Mouse (Mus musculus) layer of hippocampus, postnatal 36 days (tissue): Measurements from ENCODE around the gene Gm28038. TPM values are rescaled to one million over a fixed set of nuclear protein-coding genes. Genes with fewer than 3 reads are reported as not detected.
A peak's percentile ranks its signal among the peaks of the same experiment; 100 is the strongest.

Experiments used
- DNase-seq, 2 experiments: peaks; one replicate each; pipeline ENCODE4 v3.0.0; 2022
- total RNA-seq, 2 experiments: library from RNA; stranded (reverse); gene quantifications; 2 replicates each; pipeline ENCODE4 v1.2.3; 2021

Gene Gm28038
- total RNA-seq, 2 experiments from 2014 or later: not detected

DNA sequence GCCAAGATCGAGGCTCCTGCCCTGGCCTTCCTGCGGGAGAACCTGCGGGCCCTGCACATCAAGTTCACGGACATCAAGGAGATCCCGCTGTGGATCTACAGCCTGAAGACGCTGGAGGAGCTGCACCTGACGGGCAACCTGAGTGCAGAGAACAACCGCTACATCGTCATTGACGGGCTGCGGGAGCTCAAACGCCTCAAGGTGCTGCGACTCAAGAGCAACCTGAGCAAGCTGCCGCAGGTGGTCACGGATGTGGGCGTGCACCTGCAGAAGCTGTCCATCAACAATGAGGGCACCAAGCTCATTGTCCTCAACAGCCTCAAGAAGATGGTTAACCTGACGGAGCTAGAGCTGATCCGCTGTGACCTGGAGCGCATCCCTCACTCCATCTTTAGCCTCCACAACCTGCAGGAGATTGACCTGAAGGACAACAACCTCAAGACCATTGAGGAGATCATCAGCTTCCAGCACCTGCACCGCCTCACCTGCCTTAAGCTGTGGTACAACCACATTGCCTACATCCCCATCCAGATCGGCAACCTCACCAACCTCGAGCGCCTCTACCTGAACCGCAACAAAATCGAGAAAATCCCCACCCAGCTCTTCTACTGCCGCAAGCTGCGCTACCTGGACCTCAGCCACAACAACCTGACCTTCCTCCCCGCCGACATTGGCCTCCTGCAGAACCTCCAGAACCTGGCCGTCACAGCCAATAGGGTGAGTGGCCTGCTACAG lies 24.1 kb upstream of the Gm28038 start:
- no peak for DNase-seq

DNA sequence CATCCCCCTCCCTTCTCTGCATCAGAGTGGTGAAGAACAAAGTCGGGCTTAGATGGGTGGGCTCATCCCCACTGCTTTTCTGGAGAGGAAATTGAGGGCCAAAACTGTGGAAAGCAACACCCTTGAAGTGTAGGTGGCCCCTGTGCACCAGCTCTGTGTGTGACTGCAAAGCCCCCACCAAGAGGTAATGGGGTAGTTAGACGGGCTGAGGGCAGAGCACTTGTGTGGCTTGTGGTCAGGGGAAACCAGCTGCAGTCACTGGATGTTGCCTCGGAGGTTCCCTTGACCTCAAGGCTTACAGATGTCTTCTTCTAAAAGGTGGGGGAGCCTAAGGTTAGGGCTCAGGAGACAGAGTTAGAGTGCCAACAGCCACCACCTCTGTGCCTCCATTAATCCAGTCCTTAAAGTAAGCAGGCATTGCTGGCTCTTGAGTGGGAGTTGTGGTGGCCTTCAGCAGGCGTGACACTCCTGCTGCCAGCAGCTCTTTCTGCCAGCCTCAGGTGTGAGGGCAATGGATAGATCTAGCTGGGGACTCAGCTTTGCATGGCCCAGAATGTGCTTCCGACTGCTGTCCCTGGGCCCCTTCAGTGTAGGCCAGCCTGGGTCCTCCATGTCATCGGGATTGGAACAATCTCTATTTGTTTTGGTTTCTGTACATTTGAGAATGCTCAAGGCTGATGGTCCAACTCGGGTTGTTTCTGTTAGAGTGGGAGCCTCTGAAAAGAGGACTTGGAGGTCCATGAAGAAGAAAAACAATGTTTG lies 23.0 kb upstream of the Gm28038 start:
- DNase-seq: no peak

DNA sequence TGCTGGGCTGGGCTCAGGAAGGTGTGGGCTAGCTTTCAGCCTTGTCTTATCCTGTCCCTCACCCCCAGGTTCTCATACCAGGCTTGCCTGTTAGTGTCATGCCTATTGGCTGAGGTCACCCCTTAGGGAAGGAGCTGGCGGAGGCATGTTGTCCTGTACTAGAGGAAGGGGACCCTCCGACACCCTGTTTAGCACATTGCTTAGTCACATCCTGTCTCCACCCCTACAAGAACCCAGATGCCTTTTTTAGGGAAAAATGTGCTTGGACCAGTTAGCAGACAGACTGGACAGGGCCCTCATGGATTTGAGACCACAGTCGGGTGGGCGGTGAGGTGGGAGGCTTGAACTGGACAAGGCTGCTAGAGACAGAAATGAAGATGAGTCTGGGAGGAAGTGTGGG lies 22.2 kb upstream of the Gm28038 start:
- DNase-seq: no peak

DNA sequence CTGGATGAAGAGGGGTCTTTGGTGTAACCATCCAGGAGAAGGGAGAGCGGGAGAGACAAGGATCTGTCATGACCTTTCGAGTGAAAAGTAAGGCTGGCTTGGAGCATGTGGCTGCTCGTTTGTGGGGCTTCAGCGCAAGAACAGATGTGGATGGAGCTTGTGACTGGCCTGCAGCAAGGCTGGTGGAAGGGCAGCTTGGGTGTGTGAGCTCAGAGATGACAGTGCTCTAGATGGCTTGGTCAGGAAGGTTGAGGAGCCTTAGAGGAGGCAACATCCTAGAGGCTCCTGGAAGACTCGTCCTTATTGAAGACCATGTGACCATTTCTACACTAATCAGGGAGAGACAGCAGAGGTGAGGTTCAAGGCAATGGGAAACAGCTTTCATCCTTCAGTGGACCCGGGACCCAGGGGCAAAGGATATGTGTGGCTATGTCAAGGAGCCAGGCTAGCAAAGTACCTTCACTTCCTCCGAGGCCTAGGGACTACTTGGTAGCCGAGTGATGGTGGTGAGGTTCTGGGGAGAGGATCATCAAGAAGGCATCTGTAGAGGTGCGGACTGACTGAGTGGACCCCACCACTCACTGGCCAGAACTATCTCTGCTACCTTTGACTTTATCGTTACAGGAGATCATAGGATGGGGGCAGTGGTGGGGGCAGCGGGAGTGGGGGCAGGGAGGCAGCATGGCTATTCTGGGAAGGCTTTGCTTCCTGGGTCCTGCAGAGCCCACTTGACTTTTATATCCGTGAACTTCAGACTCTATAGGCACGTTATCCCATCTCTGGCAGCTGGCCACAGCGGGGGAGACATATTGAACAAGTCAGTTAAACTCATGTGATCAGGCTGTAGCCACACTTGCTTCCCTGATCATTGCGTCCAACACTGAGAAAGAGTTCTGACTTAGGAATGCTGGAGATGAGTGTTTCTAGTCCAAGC lies 21.4 kb upstream of the Gm28038 start:
- no peak for DNase-seq

DNA sequence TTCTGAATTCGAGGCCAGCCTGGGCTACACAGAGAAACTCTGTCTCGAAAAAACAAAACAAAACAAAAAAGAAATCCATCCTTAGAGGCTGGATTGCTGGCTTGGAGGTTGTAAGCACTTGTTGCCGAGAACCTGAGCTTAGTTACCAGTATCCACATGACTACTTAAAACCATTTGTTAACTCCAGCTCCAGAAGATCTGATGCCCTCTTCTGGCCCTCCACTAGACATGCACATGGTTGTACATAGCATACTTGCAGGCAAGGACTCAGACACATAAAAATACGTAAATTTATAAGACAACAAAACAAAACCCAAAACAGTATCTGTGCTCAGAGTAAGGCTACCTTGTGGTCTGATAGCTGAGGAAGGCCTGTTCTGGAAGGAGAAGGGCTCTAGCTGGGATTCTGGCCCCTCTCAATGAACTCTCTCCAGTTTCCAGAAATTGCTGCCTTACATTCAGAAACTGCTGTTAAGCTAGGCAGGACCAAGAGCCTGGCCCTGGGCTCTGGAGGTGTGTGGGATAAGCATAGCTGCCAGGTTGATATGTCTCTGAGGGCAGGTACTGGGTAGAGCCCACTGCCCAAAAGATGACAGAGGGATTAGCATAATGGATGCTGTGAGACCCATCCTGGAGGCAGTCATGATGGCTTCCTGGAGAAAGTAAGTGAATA lies 19.6 kb upstream of the Gm28038 start:
- DNase-seq: no peak

DNA sequence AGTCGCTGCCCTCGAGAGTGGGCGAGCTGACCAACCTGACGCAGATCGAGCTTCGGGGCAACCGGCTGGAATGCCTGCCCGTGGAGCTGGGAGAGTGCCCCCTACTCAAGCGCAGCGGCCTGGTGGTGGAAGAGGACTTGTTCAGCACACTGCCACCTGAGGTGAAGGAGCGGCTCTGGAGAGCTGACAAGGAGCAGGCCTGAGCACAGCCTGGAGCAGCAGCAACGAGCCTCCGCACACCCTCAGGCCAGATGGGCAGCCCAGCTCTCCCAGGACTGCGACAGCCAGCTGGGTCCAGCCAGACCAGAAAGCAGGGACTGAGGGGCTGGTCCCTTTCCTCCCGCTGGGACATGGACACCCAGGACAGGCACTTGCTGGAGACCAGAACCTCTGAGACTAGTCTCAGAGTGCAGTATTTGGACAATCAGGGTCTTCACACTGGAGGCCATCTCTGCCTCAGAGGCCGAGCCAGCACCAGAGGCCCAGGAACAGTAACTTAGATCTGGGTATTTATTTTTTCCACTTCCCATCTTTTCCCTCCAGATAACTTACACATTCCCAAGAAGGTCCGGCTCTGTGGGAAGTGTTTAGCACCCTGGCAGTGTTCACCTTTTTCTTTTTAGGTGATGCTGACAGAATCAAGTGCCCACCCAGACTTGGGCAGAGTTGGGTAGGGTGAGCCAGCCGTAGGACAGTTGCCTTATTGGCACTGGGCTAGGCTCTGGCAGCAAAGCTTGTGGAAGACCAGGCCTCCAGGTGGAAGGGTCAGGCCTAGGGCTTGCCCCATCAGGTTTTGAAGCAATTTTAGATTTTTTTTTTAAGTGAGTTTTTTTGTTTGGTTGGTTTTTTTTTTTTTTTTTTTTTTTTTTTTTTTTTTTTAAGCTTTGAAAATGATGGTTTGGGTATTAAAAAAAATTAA lies 18.7 kb upstream of the Gm28038 start:
- no peak for DNase-seq

DNA sequence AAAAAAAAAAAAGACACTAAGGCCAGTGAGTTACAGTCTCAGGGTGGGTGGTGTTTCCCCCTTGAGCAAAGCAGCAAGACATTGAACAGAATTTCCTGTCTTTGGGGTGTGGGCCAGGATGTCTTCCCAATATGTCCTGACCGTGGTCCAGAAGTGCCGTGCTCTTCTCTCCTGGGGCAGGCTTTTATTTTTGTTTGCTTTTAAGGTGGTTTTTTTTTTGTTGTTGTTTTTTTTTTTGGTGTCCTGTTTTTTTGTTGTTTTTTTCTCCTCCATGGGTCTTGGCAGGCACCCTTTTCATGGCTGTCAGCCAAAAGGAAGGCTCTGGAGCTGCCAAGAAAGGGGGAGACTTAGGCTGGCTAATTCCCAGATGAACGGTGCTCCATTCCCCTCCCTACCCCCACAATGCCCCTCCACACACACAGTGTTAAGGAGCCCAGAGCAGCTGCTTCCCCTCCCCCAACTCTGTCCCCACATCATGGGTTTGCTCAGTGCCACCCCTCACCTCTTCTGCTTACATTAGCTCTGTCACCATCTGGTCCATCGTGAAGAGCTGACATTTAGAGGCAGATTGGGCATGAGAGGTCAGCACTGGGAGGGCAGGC lies 17.9 kb upstream of the Gm28038 start:
- peak; percentile 64 to 68 for DNase-seq

DNA sequence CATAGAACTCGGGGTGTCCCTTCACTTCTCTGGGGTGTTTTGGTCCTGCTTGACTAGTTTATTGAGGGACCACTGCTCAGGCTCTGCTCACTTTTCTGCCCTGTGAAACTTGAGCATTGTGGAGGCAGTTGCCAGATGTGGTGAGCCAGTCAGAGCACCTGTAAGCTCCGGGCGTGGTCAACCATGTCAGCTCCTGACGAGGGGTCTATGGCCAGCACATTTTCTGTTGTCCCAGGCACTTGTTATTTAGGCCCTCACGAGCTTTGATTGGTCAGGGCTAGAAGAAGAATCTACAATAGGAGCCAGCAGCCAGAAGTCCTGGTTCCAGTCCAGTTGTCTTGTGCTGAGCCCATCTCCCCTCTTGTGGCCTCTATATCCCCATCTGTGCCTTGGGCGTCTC lies 17.0 kb upstream of the Gm28038 start:
- no peak for DNase-seq

DNA sequence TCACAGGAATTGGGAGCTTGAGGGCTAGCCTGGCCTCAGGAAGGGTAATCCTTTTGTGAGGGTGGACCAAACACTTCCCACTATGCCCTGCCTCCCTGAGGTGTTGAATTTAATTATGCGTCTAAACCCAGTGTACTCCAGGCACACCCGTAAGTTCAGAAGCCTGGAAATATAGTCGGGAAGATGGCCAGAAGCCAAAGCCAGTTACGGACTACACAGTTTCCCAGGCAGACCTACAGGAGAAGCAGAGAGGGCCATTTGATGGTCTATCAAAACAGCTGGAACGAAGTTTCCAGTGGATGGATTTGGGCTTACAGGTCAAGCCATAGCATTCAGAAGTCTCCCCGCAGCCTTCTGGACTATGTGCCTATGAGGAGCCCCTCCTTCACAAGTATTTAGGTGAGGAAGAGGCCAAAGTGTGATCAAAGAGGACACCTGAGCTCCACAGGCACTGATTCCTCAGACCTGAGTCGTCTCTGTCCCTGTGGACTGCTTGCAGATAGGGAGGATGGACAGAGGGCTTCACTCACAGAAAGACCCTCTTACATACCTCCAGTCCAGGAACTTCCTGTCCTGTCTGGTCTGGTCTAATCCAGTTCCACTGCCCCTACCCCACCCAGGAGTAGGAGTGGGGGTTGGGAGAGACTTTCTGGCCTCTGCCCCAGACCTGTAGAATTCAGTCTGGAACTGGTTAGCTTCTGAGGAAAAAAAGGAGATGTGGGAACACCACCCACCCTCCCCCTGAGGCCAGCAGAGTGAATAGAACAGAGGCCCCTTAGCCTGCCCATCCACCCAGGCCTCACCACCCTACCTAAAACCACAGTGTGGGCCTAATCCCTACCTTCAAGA lies 15.9 kb upstream of the Gm28038 start:
- DNase-seq: no peak

DNA sequence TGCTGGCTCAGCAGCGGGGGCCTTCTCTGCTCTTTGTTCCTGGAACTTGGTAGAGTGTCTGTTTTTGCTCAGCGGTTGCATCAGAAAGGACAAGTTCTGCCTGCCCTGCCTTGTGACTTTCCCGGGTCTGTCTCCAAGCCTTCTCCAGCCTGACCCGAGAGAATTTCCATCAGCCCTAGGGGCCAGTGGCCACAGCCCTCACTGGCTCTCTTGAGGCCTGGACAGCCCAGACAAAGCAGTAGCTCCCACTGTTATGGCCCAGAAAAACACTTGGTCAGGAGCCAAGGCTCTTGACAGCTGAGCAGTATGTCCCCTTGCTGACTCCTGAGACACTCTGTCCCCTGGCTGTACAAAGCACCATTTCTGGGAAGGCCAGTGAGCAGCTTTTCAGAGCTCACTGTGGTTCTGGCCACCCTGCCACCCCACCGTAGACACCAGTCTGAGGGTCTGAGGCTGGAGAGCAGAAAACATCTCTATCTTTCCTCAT lies 15.0 kb upstream of the Gm28038 start, which contains the start of gene Phyhd1:
TSS of gene Phyhd1 (plus strand) at position 437 of the 487 bp plus-strand sequence.
- DNase-seq: peak; percentile 76

DNA sequence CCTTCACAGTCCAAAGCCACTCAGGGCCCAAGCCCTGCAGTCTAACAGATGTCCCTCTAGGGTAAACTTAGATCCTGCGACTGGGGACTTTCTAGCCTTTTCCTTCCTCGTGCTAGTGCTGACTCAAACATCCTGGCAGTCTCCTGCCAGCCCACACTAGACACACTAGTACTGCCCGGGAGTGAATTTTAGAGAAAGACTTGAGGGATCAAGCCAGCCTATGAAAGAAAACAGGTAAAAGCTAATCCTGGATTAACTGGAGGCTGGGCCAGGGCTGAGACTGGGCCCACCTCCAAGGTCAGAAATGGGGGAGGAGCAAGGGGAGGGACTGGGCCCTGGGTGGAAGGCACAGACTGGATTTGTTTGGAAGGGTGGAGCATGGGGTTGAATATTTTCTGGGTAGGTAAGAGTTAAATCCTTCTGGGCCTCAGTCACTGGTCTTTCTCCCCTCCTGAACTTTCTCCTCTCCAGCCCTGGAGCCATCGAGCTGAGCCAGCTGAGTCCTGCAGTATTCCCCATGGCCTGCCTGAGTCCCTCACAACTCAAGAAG lies 14.4 kb upstream of the Gm28038 start:
- DNase-seq: peak; percentile 45 to 52

DNA sequence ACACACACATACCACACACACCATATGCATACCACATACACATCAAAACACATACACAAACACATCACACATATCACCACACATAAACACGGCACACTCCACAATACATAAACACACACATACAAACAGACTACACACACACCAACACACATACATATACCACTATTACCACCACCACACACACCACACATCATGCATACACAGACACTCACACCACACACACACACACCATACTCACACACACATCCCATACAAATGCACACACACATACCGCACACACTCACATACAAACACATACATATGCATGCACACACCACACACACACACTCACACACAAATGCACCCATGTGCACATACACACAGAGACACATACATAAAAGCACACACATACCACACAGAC lies 13.4 kb upstream of the Gm28038 start:
- DNase-seq: no peak

DNA sequence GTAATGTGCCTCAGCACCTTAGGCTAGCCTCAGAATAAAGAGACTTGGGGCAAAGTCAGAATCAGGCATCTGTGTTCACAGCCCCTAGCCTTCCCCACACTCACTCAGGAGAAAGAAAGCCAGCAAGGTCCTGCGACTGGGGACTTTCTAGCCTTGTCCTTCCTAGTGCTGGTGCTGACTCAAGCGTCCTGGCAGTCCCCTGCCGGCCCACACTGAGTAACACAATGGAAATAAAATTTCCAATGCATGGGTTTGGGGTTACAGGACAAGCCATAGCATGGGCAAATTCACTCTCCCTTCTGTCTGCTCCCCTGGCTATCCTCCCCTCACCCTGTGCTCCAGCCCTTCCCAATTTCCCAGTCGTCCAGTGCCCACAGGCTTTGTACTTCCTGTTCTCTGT lies 12.5 kb upstream of the Gm28038 start:
- DNase-seq: no peak

DNA sequence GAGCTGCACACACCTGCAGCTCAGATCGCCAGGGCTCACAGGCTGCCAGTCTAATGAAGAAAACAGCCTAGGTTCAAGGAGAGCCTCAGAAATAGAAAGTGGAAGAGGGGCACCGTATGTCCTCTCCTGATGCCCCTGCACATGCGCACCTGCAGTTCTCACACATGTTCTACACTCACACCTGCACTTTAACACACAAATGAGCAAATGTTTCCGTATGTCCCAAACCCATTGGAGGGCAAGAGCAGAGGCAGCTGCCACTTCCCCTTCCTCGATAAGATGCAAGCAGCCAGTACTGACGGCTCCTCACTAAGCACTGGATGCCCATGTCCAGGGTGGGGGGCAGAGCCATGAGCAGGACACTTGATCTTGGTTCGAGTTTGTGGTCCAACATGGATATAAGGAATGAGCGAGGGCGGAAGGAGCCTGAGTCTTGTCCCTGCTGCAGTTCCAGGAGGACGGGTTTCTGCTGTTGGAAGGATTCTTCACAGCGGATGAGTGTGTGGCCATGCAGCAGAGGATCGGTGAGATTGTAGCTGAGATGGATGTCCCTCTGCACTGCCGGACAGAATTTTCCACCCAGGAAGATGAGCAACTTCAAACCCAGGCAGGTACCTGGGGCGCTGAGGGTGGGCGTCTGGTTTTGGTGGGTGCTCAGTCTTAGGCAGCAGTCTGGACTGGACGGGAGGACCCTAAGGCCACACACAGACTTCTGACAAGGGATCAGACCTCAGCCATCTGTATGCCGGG lies 11.4 kb upstream of the Gm28038 start:
- DNase-seq: no peak

DNA sequence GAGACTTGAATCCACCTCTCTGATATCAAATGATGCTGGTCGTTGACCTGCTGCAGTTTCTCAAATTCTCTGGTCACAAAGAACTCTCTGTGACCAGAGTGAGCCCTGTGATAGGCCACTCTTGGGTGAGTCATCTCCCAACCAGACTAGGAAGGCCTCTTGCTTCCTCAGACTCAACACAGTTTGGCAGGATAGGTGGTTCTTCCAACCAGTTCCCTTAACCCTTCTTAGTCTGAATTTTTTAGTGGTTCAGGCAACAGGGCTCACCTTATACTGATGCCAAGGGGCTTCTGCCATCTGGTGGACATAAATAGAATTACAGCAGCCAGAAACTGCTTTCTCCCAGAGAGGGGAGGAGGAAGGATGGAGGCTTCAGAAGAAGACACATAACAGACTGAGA lies 10.7 kb upstream of the Gm28038 start:
- peak; percentile 59 to 71 for DNase-seq

DNA sequence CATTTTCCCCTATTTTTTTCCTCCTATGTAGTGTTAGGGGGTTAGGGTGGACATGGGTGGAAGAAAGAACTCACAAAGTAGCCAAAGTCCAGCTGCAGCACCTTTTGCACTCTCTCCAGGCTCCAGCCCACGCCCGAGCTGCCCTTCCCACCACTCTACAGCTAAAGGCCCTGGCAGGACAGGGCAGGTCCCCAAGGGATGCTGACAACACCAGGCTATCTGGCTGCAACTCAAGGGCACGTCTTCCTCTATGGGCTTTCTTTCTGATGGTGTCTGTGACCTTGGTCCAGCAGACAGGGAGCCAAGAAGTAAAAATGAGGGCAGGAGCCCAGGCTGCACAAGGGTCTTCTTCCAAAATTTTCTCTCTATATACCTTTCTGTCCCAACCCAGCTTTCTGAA lies 808 bp downstream of the Gm28038 start:
- DNase-seq: no peak

DNA sequence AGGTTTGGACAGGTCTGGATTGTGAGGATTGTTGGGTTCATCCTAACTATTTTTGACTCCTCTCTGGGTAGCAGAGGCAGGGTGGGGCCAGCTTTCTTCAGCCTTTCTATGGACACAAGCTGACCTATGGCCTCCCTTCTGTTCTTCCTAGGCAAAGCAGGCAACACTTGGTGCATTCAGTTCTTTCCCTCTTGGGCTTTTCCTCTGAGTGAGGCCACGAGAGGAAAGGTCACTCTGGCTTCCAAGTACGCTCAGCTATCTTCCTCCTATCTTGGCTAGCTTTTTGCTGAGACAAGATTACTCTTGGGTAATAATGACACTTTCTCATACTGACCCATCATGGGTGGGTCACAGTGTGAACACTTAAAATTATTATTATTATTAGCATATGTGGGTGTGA lies 2.4 kb downstream of the Gm28038 start:
- no peak for DNase-seq

DNA sequence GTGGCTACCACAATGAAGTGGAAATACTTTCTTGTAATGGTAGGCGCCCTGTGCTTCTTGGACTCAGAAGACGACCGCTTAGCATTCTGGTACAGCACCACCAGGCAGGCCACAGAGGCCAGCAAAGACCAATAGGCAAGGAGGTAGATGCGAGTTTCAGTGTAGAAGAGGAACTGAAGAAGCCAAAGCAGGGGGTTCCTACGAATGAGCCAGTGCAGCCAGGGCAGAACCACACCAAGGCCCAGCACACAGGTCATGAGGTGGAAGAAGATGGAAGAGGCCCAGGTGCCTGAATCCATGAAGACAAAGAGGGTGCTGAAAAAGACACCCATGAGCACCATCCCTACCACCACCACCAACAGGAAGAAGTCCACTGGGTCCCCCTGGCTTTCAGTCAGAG lies 4.2 kb downstream of the Gm28038 start:
- no peak for DNase-seq
